Mouse (Mus musculus) brown adipose tissue, adult 24 weeks (tissue): ENCODE measurements at regions not wholly inside any gene's neighbourhood (a gene's known extent, or its start where the extent isn't known, plus 50 kb on each side); places are given as distances from the start of the nearest gene placed in this dataset.

ENCODE experiments used
- H3K27ac ChIP-seq: fragments of 200-500 bp; replicated peaks from 2 replicates; pipeline ENCODE4 v1.5.1; 2012; ENCODE audit warnings: low read depth, mild to moderate bottlenecking, low read length
- H3K4me1 ChIP-seq: fragments of 200-500 bp; 2 replicates; pipeline ENCODE4 v1.6.1; 2012; ENCODE audit warnings: low read length, mixed read lengths; ENCODE audit not compliant: control insufficient read depth, insufficient read depth, insufficient read length
- H3K4me3 ChIP-seq: fragments of 200-500 bp; 2 replicates; pipeline ENCODE4 v1.5.1; 2012; ENCODE audit warnings: low read depth, mild to moderate bottlenecking, low read length, moderate library complexity; ENCODE audit not compliant: insufficient read depth

- Histone ChIP-seq H3K4me1 (no peaks in the 10 kb centered on the region; the same call in 1 of the 2 replicates), H3K4me3 (no peak overlapping the region), H3K27ac (no peak overlapping the region)
These were observed 64.4 kb upstream of the Habp2 start for GRCm38 (mm10) chr19:56222496-56222895.

GRCm38 (mm10) chr19:56225039-56225438, 61.9 kb upstream of the Habp2 start:
- no peak overlapping the region for H3K27ac ChIP-seq
- no peak overlapping the region for H3K4me3 ChIP-seq
- H3K4me1 ChIP-seq = no peaks in the 10 kb centered on the region; the same call in 1 of the 2 replicates

- Histone ChIP-seq H3K4me1 (no peaks in the 10 kb centered on the region; the same call in 1 of the 2 replicates), H3K4me3 (no peak overlapping the region)
These were observed 61.4 kb upstream of the Habp2 start for GRCm38 (mm10) chr19:56225518-56225917.

GRCm38 (mm10) chr19:56228586-56228985, 58.4 kb upstream of the Habp2 start:
- H3K4me1 ChIP-seq = no peaks in the 10 kb centered on the region
- no peak overlapping the region for H3K27ac ChIP-seq
- no peak overlapping the region for H3K4me3 ChIP-seq

More at GRCm38 (mm10) chr19:56225518-56225917, 61.4 kb upstream of the Habp2 start:
- H3K27ac ChIP-seq = no peak overlapping the region

- Histone ChIP-seq H3K4me1 (no peaks in the 10 kb centered on the region), H3K27ac (no peak overlapping the region), H3K4me3 (no peak overlapping the region)
These were observed 55.5 kb upstream of the Habp2 start for GRCm38 (mm10) chr19:56231430-56231829.

GRCm38 (mm10) chr19:56231849-56232248, 55.1 kb upstream of the Habp2 start:
- H3K27ac ChIP-seq = no peak overlapping the region

GRCm38 (mm10) chr19:56232269-56232668, 54.7 kb upstream of the Habp2 start:
- Histone ChIP-seq H3K4me1 (no peaks in the 10 kb centered on the region), H3K27ac (no peak overlapping the region), H3K4me3 (no peak overlapping the region)

More at GRCm38 (mm10) chr19:56231849-56232248, 55.1 kb upstream of the Habp2 start:
- H3K4me3 ChIP-seq = no peak overlapping the region
- no peaks in the 10 kb centered on the region for H3K4me1 ChIP-seq

- no peaks in the 10 kb centered on the region for H3K4me1 ChIP-seq
- H3K27ac ChIP-seq = no peak overlapping the region
- no peak overlapping the region for H3K4me3 ChIP-seq
These were observed 54.0 kb upstream of the Habp2 start for GRCm38 (mm10) chr19:56232950-56233349.

GRCm38 (mm10) chr19:56235040-56235439, 51.9 kb upstream of the Habp2 start:
- no peaks in the 10 kb centered on the region for H3K4me1 ChIP-seq
- H3K4me3 ChIP-seq = no peak overlapping the region
- no peak overlapping the region for H3K27ac ChIP-seq
